Mouse (Mus musculus): Measurements from ENCODE around the gene Strap.

GRCm38 (mm10) chr6:137712654-137713309 is 22.1 kb upstream of the Strap start:
- TF ChIP-seq CTCF (IDR thresholded peaks at IDR 0.05; ENCODE audit: borderline replicate concordance, extremely low read depth, insufficient read depth, insufficient read length): no peak
- no peak for TF ChIP-seq POLR2A (IDR thresholded peaks at IDR 0.05; ENCODE audit: borderline replicate concordance, extremely low read depth, insufficient read depth, insufficient read length, poor library complexity, severe bottlenecking)

All from brain, embryonic 14.5 days (tissue).